Mouse (Mus musculus): ENCODE measurements around the gene Npr1. TPM values are rescaled to one million over a fixed set of nuclear protein-coding genes. Genes with fewer than 3 reads are reported as not detected.

Npr1 gene
- polyA plus RNA-seq, 1 experiment from 2014 or later = 3.8 TPM

DNA sequence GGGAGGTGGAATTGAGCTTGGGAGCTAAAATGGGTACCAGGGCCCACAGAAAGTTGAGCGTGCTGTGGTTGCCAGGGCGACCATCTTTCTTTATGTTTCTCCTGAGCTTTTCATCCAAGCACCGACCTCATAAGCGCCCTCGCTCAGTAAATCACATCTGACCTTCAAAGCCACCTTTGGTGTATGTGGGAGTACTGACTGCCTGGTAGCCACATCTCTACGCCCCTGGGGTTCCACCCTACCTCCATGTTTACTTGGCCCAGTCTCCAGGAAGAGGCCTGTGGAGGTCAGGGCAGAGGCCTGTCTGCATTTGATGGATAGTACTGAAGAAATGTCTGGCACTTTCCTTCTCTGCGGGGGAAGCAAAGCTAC, 18.6 kb downstream of the Npr1 start:
- Histone ChIP-seq H3K27ac (peak overlapping the region; percentile 83), H3K4me1 (peaks cover 14% of the 10 kb centered on the region), H3K4me3 (peak overlapping the region; percentile 29; the same call in 1 of the 2 replicates), H3K9ac (peak overlapping the region; percentile 41; the same call in 1 of the 2 replicates), H3K27me3 (no peaks in the 10 kb centered on the region), H3K4me2 (replicated peaks) (peak overlapping the region; percentile 58), H3K9me3 (replicated peaks) (no peaks in the 10 kb centered on the region), H3K36me3 (no peaks in the 10 kb centered on the region)
- ATAC-seq (ENCODE audit: low FRiP score) = peak; percentile 6; the same call in 1 of the 2 replicates
- WGBS = 26% methylated on average over 7 of the region's 7 CpGs

DNA sequence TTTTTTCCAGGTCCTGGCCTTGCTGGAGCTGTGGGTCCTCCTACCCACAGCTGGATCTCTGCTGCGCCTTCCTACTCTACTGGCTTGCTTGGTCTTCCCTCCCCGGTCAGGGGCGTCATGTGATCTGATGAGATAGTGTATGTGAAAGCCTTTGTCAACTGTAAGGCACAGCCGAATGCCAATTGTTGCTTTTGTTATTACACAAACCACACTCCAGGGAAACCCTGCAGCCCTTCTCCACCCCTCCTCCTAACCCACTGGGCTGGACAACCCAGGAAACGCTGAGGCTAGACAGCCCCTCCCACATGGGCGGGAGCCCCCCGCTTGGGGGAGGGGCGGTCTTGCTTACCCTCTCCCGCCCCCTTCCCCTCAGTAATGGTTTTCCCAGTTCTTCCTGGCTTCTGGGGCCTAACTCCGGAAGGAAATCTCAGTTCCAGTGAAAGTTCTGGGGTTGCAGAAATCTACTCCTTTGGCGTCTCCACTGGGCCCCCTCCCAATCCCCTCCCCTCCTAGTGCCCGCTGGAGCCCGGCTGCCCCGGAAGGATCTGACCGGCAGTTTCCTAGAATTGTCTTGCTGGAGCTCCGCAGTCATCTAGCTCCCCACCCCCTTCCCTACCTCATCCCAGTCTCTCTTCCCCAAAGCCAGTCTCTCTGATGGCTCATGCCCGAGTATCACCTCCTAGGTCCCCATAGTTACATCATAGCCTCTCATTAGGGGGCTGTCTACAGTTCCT, 19.1 kb downstream of the Npr1 start:
- H3K27ac ChIP-seq = peak overlapping the region; percentile 83
- H3K36me3 ChIP-seq = no peaks in the 10 kb centered on the region
- 1% methylated on average over 17 of the region's 17 CpGs for WGBS
- H3K9ac ChIP-seq = peak overlapping the region; percentile 41; the same call in 1 of the 2 replicates
- peaks cover 14% of the 10 kb centered on the region for H3K4me1 ChIP-seq
- H3K27me3 ChIP-seq = no peaks in the 10 kb centered on the region
- no peaks in the 10 kb centered on the region for H3K9me3 ChIP-seq (replicated peaks)
- ATAC-seq (ENCODE audit: low FRiP score) = peak; percentile 95
- peak overlapping the region; percentile 58 for H3K4me2 ChIP-seq (replicated peaks)
- peak overlapping the region; percentile 29 for H3K4me3 ChIP-seq

DNA sequence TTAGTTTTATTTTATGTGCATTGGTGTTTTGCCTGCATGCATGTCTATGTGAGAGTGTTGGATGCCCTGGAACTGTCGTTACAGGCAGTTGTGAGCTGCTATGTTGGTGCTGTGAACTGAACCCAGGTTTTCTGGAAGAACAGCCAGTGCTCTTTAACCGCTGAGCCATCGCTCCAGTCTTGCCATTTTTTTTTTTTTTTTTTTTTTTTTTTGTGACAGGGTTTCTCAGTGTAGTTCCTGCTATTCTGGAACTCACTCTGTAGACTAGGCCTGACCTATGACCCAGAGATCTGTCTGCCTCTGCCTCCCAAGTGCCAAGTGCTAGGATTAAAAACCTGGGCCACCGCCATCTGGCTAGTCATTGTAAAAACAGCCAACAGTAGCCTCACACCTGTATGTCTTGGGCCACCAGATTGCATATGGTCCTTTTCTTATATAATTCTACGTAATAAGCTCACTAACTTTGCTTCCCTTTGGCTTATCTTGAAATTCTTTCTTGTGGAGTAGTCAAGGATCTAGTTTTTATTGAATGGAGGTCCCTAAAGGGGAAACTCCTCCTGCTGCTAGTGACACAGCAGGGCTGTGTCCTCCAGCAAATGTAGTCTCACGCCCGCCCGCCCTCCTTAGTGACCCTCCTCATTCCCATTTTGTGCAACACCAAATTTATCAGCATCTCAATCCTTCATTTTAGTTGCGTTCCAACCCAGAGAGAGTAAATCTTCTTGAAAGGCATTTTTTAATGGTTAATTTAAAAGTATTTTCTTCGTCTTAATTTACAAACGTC, 20.1 kb downstream of the Npr1 start:
- H3K27me3 ChIP-seq = no peaks in the 10 kb centered on the region
- ATAC-seq (ENCODE audit: low FRiP score) = no peak
- H3K9me3 ChIP-seq (replicated peaks) = no peaks in the 10 kb centered on the region
- H3K36me3 ChIP-seq = no peaks in the 10 kb centered on the region
- 0 out of 2 replicates have a peak overlapping the region, but pooled peaks have one; percentile 1 for H3K9ac ChIP-seq
- 64% methylated on average over 11 of the region's 11 CpGs for WGBS
- H3K27ac ChIP-seq = peak overlapping the region; percentile 83; the same call in 1 of the 2 replicates
- H3K4me1 ChIP-seq = peaks cover 14% of the 10 kb centered on the region
- H3K4me2 ChIP-seq (replicated peaks) = peak overlapping the region; percentile 58
- no peak overlapping the region for H3K4me3 ChIP-seq

GRCm38 (mm10) chr3:90443977-90444376, 21.7 kb downstream of the Npr1 start:
- ATAC-seq (ENCODE audit: low FRiP score) = no peak
- 82% methylated on average over 3 of the region's 3 CpGs for WGBS
- no peak overlapping the region for H3K9ac ChIP-seq

GRCm38 (mm10) chr3:90440756-90441155, 24.9 kb downstream of the Npr1 start:
- WGBS = 90% methylated on average over 2 of the region's 2 CpGs
- Histone ChIP-seq H3K9ac (no peak overlapping the region), H3K4me2 (replicated peaks) (no peak overlapping the region), H3K9me3 (replicated peaks) (no peaks in the 10 kb centered on the region), H3K27ac (no peak overlapping the region), H3K27me3 (no peaks in the 10 kb centered on the region), H3K4me3 (no peak overlapping the region), H3K4me1 (0 out of 2 replicates have a peak, but pooled peaks cover 2% of the 10 kb centered on the region), H3K36me3 (no peaks in the 10 kb centered on the region)
- ATAC-seq (ENCODE audit: low FRiP score) = no peak

More at GRCm38 (mm10) chr3:90443977-90444376, 21.7 kb downstream of the Npr1 start:
- Histone ChIP-seq H3K4me1 (peaks cover 14% of the 10 kb centered on the region), H3K36me3 (no peaks in the 10 kb centered on the region), H3K4me3 (no peak overlapping the region), H3K9me3 (replicated peaks) (no peaks in the 10 kb centered on the region), H3K27me3 (no peaks in the 10 kb centered on the region), H3K27ac (no peak overlapping the region), H3K4me2 (replicated peaks) (no peak overlapping the region)

DNA sequence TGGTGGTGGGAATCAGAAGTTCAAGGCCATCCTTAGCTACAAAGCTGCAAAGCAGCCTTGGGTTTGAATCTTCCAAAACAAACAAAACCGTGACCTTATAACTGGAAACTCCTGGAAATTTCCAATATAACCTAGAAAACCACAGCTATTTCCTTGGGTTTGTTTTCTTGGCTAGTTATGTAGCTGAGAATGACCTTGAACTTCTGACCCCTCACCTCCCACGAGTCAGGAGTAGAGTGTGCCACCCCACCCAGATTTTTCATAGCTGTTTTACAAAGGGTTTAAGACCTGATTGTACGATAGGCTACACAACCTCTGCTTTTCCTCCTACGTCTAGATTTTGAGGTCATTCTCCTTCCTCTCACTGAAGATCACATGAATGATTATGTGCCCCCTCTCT, 28.5 kb downstream of the Npr1 start:
- no peak overlapping the region for H3K9ac ChIP-seq
- H3K9me3 ChIP-seq (replicated peaks) = no peaks in the 10 kb centered on the region
- no peak for ATAC-seq (ENCODE audit: low FRiP score)
- no peaks in the 10 kb centered on the region for H3K36me3 ChIP-seq
- no peak overlapping the region for H3K4me2 ChIP-seq (replicated peaks)
- H3K4me1 ChIP-seq = peaks cover 6% of the 10 kb centered on the region
- WGBS = 70% methylated on average over 4 of the region's 4 CpGs
- H3K4me3 ChIP-seq = no peak overlapping the region
- no peak overlapping the region for H3K27ac ChIP-seq
- H3K27me3 ChIP-seq = no peaks in the 10 kb centered on the region

DNA sequence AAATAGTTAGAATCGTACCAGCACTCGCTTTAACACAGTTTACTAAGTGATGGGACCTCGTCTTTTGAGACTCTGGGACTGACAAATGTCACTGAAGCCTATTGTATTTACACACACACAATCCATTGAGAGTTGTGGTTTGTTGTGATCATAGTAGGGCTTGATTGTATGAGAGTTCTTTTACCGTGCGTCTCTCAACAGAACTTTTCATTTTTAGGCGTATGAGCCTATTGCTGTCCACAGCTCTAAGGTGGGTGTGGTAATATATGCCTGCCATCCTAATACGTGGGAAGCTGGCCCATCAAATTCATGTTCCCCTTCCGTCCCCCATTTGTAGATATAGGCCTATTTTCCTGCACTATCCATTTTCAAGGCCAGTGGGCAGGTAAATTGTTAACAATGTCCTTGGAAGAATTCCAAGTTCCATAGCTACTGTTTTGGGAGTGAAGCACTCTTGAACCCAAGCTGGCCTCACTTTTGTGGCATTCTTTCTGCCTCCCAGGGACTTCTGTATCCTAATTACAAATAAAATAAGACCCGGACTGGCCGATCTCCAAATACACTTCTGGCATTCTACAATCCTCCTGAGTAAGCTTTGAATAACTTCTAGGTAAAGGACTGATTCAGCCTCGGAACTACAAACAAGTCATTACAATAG, 31.5 kb downstream of the Npr1 start:
- 59% methylated on average over 11 of the region's 11 CpGs for WGBS
- peak overlapping the region; percentile 60; the same call in 1 of the 2 replicates for H3K27ac ChIP-seq

GRCm38 (mm10) chr3:90433381-90434020, 32.2 kb downstream of the Npr1 start, which contains the start of gene Ints3:
Ints3 (minus strand) TSS chr3:90433622.
- 1% methylated on average over 52 of the region's 52 CpGs for WGBS
- no peaks in the 10 kb centered on the region for H3K27me3 ChIP-seq

More for the DNA sequence above, 31.5 kb downstream of the Npr1 start:
- Histone ChIP-seq H3K9ac (peak overlapping the region; percentile 41; the same call in 1 of the 2 replicates), H3K36me3 (no peaks in the 10 kb centered on the region), H3K27me3 (no peaks in the 10 kb centered on the region), H3K4me3 (peak overlapping the region; percentile 66), H3K9me3 (replicated peaks) (no peaks in the 10 kb centered on the region), H3K4me1 (peaks cover 27% of the 10 kb centered on the region), H3K4me2 (replicated peaks) (peak overlapping the region; percentile 96)
- ATAC-seq (ENCODE audit: low FRiP score) = no peak

DNA sequence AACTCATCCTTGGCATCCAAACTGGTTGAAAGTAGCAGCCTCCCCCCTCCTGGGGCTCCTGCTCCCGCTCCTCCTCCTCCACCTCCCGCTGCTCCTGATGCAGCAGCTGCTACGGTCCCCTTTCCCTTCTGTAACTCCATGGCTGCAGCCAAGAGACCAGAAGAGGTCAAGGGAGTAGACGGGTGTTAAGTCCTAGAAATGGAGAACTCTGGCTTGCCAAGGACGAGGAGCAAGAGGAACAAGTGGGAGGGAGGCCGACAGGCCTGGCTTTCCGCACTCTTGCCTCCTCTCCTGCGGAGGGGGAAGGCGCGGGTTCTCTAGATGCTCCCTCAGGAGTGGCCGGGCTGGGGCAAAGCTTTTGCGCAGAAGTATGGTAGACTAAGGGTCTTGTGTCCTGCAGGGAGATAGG, 32.9 kb downstream of the Npr1 start:
- ATAC-seq (ENCODE audit: low FRiP score) = peak; percentile 41
- H3K4me2 ChIP-seq (replicated peaks) = peak overlapping the region; percentile 96
- H3K9ac ChIP-seq = peak overlapping the region; percentile 86
- H3K27ac ChIP-seq = peak overlapping the region; percentile 94
- peaks cover 27% of the 10 kb centered on the region for H3K4me1 ChIP-seq
- H3K27me3 ChIP-seq = no peaks in the 10 kb centered on the region
- H3K4me3 ChIP-seq = peak overlapping the region; percentile 66
- H3K9me3 ChIP-seq (replicated peaks) = no peaks in the 10 kb centered on the region
- WGBS = under 1% methylated on average over 12 of the region's 12 CpGs
- no peaks in the 10 kb centered on the region for H3K36me3 ChIP-seq

More at GRCm38 (mm10) chr3:90433381-90434020, 32.2 kb downstream of the Npr1 start, which contains the start of gene Ints3:
- no peaks in the 10 kb centered on the region for H3K36me3 ChIP-seq
- H3K27ac ChIP-seq = peak within 1 kb of the TSS; percentile 94
- ATAC-seq (ENCODE audit: low FRiP score) = peak; percentile 100
- H3K4me3 ChIP-seq = peak within 1 kb of the TSS; percentile 66
- peak within 1 kb of the TSS; percentile 86 for H3K9ac ChIP-seq
- H3K9me3 ChIP-seq (replicated peaks) = no peaks in the 10 kb centered on the region
- H3K4me2 ChIP-seq (replicated peaks) = peak within 1 kb of the TSS; percentile 96
- peaks cover 27% of the 10 kb centered on the region for H3K4me1 ChIP-seq

DNA sequence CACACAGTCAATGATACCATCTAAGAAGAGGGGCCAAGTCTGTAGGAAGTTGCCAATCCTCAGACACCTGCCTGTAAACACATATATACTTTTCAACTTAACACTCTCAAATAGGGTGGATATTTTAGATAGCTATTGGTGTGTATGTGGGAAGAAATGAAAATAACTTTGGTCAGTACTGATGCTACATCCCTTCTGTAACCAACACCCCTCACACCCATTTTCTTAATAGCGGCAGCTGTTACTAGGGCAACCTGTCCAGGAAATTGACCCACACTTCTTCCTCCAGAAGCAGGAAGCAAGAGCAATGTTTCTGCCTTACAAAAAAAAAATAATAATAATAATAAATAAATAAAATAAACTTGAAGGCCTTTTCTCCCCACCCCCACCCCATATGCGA, 33.3 kb downstream of the Npr1 start:
- Histone ChIP-seq H3K27ac (no peak overlapping the region), H3K36me3 (no peaks in the 10 kb centered on the region), H3K4me1 (peaks cover 27% of the 10 kb centered on the region), H3K4me2 (replicated peaks) (peak overlapping the region; percentile 96), H3K27me3 (no peaks in the 10 kb centered on the region), H3K4me3 (peak overlapping the region; percentile 66), H3K9ac (peak overlapping the region; percentile 86), H3K9me3 (replicated peaks) (no peaks in the 10 kb centered on the region)
- no peak for ATAC-seq (ENCODE audit: low FRiP score)
- 22% methylated on average over 2 of the region's 2 CpGs for WGBS

DNA sequence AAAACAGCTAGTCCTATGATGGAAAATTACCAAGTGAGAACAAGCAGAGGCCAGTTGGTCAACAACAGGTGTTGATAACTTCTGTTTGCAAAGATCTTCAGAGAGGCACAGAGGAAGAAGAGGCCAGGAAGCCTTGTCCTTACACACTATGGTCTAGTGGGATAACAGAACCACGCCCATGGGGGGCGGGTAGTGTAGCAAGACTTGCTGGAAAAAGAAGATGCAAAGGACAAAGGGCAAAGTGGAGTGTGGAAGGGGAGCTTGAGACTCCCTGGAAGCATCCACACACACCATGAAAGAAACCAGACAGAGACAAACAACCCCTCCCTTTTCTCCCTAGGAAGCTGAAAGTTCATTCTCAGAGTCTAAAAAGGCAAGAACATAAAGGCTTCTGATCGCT, 36.1 kb downstream of the Npr1 start:
- no peak overlapping the region for H3K9ac ChIP-seq
- H3K27me3 ChIP-seq = no peaks in the 10 kb centered on the region
- no peak overlapping the region for H3K4me2 ChIP-seq (replicated peaks)
- H3K4me3 ChIP-seq = no peak overlapping the region
- H3K27ac ChIP-seq = no peak overlapping the region
- WGBS = 97% methylated on average over 3 of the region's 3 CpGs
- peaks cover 27% of the 10 kb centered on the region for H3K4me1 ChIP-seq
- no peaks in the 10 kb centered on the region for H3K36me3 ChIP-seq
- H3K9me3 ChIP-seq (replicated peaks) = no peaks in the 10 kb centered on the region
- no peak for ATAC-seq (ENCODE audit: low FRiP score)
